Mouse (Mus musculus) WW6 (cell line): Measurements from ENCODE around the gene Vamp8.

Experiments used
- DNase-seq: peaks from one replicate; pipeline ENCODE4 v3.0.0-alpha.2; 2013; ENCODE audit warnings: low read depth, low spot score

The Vamp8 gene

GRCm38 (mm10) chr6:72373184-72373583 is 17.3 kb downstream of the Vamp8 start:
- DNase-seq, result no peak

- no peak for DNase-seq
These were observed 18.9 kb downstream of the Vamp8 start for GRCm38 (mm10) chr6:72371571-72371970.

DNA sequence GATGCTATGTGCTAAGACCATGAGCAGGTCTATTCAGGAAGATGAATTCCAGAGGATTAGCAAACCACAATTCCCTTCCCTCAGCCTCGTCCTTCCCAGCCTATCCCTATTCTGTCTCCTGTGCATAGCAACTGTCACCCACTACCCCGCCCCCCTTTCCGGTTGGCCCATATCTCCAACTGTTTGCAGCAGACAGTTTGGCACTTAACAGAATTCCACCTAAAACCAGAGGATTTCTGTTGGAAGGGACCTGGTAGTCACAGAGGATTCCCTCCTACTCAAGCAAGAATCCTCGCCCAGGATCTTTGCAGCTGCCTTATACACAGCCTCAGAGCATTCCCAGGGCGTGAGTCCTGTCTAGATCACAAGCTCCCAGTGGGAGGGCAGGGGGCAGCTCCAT is 19.4 kb downstream of the Vamp8 start:
- DNase-seq, result no peak

- no peak for DNase-seq
These were observed 20.4 kb downstream of the Vamp8 start for GRCm38 (mm10) chr6:72370091-72370490.

DNA sequence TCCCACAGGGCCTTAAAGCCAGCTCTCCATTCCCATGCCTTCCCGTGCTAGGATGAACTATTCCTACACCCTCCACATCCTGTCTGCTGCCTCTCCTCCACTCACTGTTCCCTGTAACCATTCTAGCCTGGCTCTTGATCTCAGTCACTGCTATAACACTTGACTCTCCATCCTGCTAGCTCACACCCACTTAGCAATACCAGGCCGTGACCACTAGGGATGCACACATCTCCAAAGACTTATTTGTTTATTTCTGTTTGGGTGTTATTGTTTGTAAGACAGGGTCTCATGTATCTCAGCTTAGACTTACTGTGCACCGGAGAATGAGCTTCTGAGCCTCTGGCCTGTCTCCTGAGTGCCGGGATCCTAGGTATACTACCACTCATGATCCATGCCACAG is 20.9 kb downstream of the Vamp8 start:
- DNase-seq, result no peak

DNA sequence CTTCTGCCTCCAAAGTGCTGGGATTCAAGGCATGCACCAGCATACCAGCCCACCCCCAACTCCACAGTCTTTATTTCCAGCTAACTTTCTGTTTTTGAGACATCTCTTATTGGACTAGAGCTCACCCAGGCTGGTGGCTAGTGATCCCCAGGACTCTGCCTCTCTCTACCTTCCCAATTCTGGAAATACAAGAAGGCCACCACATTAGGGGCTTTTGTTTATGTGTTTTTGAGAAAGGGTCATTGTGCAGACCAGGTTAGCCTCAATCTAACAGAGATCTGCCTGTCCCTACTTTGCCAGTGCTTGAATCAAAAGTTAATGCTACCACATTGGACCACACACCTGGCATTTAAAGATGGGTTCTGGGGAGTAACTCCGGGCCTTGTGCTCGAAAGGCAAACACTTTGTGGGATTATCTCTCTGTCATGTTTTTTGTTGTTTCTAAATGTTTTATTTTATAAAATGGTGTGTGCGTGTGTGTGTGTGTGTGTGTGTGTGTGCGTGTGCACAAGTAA is 23.0 kb downstream of the Vamp8 start:
- DNase-seq, result no peak

DNA sequence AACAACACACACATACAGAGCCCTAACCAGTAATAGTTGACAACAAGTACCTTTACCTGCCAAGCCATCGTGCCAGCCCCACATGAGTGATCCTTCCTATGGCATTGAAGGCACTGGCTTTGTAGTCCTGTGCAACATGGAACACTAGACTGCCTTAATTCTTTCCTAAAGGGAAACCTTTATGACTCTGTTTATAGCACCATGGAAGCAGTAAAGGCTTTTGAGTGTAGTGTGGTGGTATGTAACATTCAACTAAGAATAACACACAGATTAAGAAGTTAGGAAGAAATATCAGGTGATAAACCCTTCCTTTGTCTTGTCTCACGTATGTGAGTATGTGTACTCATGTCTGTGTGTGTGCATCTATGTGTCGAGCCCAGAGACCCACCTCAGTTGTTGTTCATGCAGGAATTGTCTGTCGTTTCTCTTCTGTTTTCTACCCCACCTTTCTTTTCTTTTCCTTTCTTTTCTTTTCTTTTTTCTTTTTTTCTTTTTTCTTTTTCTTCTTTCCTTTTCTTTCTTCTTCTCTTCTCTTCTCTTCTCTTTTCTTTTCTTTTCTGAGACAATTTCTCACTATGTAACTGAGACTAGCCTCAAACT is 23.6 kb downstream of the Vamp8 start, which contains the start of gene Rnf181:
Rnf181 (minus strand) TSS at position 113 of the 600 bp plus-strand sequence.
- DNase-seq, result no peak

- DNase-seq, result no peak
These were observed 24.2 kb downstream of the Vamp8 start for GRCm38 (mm10) chr6:72366304-72366703.

DNA sequence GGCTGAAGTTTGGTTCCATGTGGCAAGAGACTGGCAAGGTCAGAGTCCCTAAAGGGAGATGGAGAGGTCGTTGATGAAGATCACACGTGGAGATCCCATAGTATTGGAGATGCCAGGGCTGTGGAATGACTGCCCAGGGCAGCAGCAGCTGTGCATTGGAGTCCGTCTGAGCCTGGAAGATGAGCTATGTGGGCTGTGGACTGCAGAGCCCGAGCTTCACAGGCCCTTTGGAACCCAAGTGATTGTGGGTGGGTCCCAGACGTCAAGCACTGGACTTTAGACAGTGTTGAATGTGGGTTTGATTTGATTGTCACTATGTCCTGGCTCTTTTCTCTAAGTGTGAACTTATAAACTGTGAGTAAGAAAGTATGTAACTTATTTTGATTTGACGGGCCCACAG is 25.5 kb downstream of the Vamp8 start:
- no peak for DNase-seq

DNA sequence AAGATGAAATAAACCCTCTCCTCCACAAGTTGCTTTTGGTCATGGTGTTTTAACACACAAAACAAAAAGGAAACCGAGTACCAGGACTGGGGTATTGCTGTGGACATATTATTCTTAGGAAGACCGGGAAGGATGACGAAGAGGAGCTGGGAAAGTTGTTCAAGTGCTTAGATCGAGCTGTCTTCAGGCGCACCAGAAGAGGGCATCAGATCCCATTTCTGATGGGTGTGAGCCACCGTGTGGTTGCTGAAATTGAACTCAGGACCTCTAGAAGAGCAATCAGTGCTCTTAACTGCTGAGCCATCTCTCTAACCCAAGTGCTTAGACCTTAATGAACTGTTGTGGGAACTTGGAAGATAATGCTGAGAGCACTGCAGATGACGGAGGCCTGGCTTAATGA is 26.5 kb downstream of the Vamp8 start:
- DNase-seq, result no peak

DNA sequence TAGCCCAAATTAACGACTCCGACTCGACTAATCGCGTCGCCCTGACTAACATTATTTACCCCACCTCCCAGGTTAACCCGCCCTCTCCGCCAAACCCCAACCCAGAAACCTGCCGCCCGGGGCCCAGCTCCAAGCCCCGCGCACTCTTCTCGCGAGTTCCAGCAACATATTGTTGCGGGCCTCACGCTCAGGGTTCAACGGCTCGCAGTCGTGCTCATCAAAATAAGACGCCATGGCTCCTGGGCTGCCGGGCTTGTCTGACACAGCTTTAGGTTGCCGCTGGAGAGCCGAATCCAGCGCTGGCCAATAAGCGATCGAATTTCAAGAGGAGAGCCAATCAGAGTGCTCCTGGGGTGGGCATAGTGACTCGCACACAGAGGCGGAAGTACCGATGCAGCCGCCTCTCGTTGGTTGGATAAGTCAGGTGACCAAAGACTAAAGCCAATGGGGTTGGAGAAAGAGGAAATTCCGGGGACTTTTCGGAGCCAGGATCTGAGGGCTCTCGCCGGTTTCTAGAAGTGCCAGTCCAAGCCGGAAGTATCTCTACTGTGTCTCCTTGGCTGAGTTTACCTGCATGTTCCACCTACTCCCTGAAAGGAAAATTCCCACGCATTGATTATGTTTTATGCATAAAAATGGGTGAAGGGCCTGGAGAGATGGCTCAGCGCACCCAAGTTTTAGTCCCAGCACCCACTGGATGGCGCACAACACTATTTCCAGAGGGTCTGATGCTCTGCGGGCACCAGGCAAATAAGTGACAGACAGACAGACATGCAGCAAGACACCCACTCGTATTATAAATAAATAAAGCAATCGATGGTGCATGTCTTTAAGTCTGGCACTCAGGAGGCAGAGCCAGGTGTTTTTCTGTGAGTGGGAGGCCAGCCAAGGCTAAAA is 28.1 kb downstream of the Vamp8 start:
- DNase-seq, result peak; percentile 87

- no peak for DNase-seq
These were observed 29.4 kb downstream of the Vamp8 start for GRCm38 (mm10) chr6:72361121-72361551.

DNA sequence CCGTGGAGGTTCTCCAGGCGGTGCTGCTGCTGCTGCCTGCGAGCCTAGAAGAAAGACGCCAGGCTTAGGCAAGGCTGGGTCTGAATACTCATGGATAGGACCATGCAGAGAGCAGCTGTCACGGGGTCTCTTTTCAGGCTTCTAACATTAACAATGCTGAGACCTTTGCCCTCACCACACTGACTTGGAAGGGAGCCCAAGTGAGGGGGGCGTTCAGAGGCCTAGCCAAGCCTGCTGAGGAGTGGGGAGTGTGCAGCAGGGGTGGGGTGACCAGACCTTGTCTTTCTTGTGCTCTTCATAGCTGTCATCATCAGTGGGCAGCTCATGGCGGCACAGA is 29.9 kb downstream of the Vamp8 start:
- DNase-seq, result no peak

- DNase-seq, result no peak
These were observed 30.5 kb downstream of the Vamp8 start for GRCm38 (mm10) chr6:72359891-72360598.

DNA sequence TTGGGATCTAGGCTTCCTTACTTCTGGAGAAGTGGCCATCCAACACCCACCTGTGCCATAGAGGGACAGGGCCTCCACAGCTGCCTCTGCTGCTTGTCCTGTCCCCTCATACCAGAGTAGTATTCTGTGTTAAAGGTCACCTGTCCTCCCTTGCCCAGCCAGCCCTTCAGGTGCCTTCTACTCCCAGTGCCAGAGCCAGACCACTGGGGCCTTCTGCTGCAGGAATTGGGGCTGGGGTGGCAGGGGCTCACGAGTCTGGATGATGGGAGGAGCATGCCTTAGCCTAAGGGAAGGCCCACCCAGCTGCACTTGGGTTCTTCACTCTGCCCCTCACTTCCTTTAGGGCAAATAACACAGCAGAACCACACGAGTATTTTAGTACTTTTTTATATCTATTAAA is 31.2 kb downstream of the Vamp8 start:
- DNase-seq, result no peak

- no peak for DNase-seq
These were observed 32.3 kb downstream of the Vamp8 start for GRCm38 (mm10) chr6:72358086-72358764.

DNA sequence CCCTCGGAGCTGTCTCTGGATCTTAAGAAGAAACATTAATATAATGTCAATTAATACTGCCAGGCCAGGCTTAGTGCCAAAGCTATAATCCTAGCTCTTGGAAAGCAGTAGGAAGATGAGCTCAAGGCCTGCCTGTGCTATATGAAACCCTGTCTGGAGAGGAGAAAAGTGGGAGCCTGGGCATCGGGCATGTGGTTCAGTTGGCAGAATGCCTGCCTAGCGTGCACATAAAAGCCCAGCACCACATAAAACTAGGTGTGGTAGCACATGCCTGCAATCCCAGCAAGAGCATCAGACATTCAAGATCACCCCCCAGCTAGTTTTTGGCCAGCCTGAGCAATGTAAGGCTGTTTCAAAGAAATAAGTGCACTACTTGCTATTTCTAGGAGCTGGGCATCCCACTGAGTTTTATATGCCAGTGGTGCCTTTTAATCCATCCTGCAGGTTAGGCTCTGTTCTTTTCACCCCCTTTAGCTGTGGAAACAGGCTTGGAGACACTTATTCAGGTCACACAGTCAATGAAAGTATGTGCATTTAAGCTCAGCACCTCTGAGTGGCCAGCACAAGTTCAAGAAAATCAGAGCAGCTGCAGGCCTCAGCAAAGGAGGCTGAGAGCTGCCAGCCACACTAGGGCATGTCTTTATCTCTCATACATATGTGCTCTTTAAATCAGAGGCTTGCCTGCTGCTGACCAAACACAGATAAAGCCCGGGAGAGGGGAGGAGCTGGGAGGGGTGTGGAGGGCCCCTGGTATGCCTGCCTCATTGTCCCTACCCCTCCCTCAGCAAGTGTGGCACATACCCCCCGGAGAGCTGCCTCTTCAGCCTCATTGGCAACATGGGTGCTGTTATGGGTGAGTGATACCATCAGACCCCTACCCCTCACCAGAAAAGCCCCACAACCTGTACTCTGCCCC is 33.1 kb downstream of the Vamp8 start:
- DNase-seq, result no peak

GRCm38 (mm10) chr6:72356001-72356532 is 34.4 kb downstream of the Vamp8 start:
- no peak for DNase-seq

GRCm38 (mm10) chr6:72355066-72355911 is 35.2 kb downstream of the Vamp8 start, which contains the start of gene Tmem150a:
Gene Tmem150a (plus strand): TSS chr6:72355447.
- peak; percentile 73 for DNase-seq
